Mouse (Mus musculus): ENCODE measurements around the gene Pptc7.

DNA sequence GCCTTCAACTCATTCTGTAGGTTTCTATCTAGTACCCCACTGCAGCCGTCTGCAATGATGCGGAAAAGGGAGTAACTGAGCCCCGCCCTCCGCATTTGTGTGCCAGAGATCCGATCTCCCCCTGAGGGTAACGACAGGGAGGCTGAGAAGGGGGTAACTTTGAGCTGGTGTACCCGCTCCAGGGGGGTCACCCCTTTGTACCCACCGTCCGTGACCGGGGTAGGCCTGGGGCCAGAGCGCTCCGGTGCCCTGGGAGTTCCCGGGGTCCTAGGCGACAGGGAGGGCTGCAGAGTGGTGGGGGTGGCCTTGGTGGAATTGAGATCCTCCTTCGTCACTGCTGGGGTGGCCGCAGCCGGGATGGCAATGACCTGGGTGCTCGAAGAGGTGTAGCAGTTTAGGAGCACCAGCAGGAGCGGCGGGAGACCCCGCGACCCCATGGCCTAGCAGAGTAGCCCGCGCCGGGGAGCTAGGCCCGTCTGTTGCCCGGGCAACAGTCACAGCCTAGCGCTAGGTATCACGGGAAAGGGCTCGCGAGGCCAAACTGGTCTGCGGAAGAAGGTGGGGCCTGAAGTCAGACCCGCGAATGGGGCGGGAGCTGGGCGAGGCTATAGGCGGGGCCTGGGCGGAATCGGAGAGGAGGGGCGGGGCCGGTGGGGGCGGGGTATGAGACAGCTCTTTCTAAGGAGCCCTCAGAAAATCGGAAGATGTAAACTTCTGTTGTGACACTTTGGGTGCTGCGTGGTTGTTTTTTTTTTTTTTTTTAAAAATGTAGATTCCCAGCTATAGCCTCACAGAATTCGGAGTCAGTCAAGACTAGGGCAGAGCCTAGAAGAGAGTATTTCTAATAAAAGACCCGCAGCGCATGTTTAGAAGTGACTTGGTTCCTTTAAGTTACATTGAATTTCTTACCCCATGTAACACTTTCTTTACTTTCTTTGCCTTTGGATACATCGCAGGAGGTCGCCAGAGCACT, 19.9 kb upstream of the Pptc7 start, which contains the start of gene Tctn1:
- TF ChIP-seq CTCF (IDR thresholded peaks at IDR 0.05), result no peak
- TF ChIP-seq POLR2A (IDR thresholded peaks at IDR 0.05; ENCODE audit: insufficient read depth, low read depth, low read length), result peak; percentile 53
- 0 out of 2 replicates have a peak, but pooled peaks have one; percentile 12 for TF ChIP-seq EP300 (IDR thresholded peaks at IDR 0.05; ENCODE audit: insufficient read depth, low read depth, low read length)
